ENCODE assay signal across 19 mouse cellular contexts in the genomic region with DNA sequence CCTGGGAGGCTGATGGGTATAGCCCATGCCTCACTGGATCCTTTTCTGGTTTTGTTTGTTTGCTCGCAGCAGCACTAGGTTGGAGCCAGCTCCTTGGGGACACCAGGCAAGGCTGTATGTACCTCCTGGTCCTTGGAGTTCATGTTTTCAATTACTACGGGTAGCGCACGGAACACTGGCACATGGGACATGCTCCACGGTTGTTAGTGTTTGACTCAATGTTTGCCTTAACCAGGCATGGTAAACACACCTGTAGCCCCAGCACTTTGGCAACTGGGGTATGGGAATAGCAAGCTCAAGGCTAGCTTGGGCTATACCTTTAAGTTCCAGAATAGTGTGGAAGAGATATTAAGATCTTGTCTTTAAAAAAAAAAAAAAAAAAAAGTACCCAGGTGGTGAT. TPM values are rescaled to one million over a fixed set of nuclear protein-coding genes. Genes with fewer than 3 reads are reported as not detected.
DNase-seq lines count a peak whose midpoint lies in the region; ATAC-seq and TF ChIP-seq lines count a peak whose summit lies in the region.
"Had no signal": no experiment of that assay in that cellular context is flagged by ENCODE, and none has a peak within 500 bp of the region (broad histone marks: within the 10 kb centered on the region; RNA-seq: fewer than 3 reads in every experiment).

No protein-coding gene starts in this region.

- peak; percentile 16; the same call in 1 of the 2 replicates for ATAC-seq in intestine, embryonic 15.5 days
- no peak for ATAC-seq in intestine, postnatal 0 days
- peak; percentile 62 for ATAC-seq in liver, embryonic 16.5 days (ENCODE audit: low read depth)
- ATAC-seq in liver, embryonic 12.5 days: no peak
- ATAC-seq in stomach, embryonic 16.5 days (ENCODE audit: insufficient read depth, low FRiP score): peak; percentile 49; the same call in 1 of the 2 replicates
- ATAC-seq in stomach, postnatal 0 days (ENCODE audit: low FRiP score, low TSS enrichment): no peak
- ATAC-seq: forebrain, embryonic 13.5 days; forebrain, postnatal 0 days had no signal

- intact Hi-C loops in gastrocnemius, adult 2 months (cut with DNase I): no loop called here

- H3K36me3 ChIP-seq in intestine, embryonic 15.5 days: no peaks in the 10 kb centered on the region
- no peaks in the 10 kb centered on the region for H3K36me3 ChIP-seq in intestine, postnatal 0 days (ENCODE audit: control insufficient read depth, insufficient read depth)
- no peaks in the 10 kb centered on the region for H3K36me3 ChIP-seq in liver, embryonic 16.5 days (ENCODE audit: control insufficient read depth, insufficient read depth)
- no peaks in the 10 kb centered on the region for H3K36me3 ChIP-seq in liver, embryonic 12.5 days
- H3K36me3 ChIP-seq in stomach, embryonic 16.5 days (ENCODE audit: control insufficient read depth, insufficient read depth, low read length): no peaks in the 10 kb centered on the region
- no peaks in the 10 kb centered on the region for H3K36me3 ChIP-seq in stomach, postnatal 0 days (ENCODE audit: control insufficient read depth, insufficient read depth, low read length)
- H3K36me3 ChIP-seq: hindbrain, embryonic 13.5 days had no signal

- H3K4me3 ChIP-seq in intestine, embryonic 15.5 days (replicated peaks): no peak overlapping the region
- no peak overlapping the region for H3K4me3 ChIP-seq in intestine, postnatal 0 days (ENCODE audit: low read depth, low read length)
- no peak overlapping the region for H3K4me3 ChIP-seq in liver, embryonic 16.5 days (ENCODE audit: low read depth, low read length)
- no peak overlapping the region for H3K4me3 ChIP-seq in liver, embryonic 12.5 days
- no peak overlapping the region for H3K4me3 ChIP-seq in stomach, embryonic 16.5 days (replicated peaks; ENCODE audit: low read length)
- H3K4me3 ChIP-seq in stomach, postnatal 0 days (ENCODE audit: low read depth, low read length): no peak overlapping the region
- no peak overlapping the region for H3K4me3 ChIP-seq in gastrocnemius, adult 2 months
- H3K4me3 ChIP-seq: forebrain, embryonic 13.5 days; hindbrain, embryonic 13.5 days had no signal

- no peak for DNase-seq in stomach, postnatal 0 days (ENCODE audit: low spot score)
- no peak for DNase-seq in gastrocnemius, adult 2 months
- DNase-seq: adrenal gland, adult 2 months; adrenal gland, postnatal 25 days; cerebellum, adult 18-20 months; cerebellum, adult 9-11 months; cerebellum, postnatal 36 days; forebrain, postnatal 0 days; gastrocnemius, postnatal 25 days; heart, postnatal 10 days; heart, postnatal 4 days had no signal

- no peak overlapping the region for H3K9ac ChIP-seq in intestine, embryonic 15.5 days
- H3K9ac ChIP-seq in intestine, postnatal 0 days (ENCODE audit: low read depth, low read length): no peak overlapping the region
- no peak overlapping the region for H3K9ac ChIP-seq in liver, embryonic 16.5 days (ENCODE audit: low read depth, low read length)
- H3K9ac ChIP-seq in liver, embryonic 12.5 days: no peak overlapping the region
- no peak overlapping the region for H3K9ac ChIP-seq in stomach, embryonic 16.5 days (ENCODE audit: low read length)
- no peak overlapping the region for H3K9ac ChIP-seq in stomach, postnatal 0 days (ENCODE audit: low read length)
- H3K9ac ChIP-seq: forebrain, embryonic 13.5 days; forebrain, postnatal 0 days; hindbrain, embryonic 13.5 days had no signal

- H3K27ac ChIP-seq in intestine, embryonic 15.5 days: no peak overlapping the region
- H3K27ac ChIP-seq in intestine, postnatal 0 days (ENCODE audit: low read depth, low read length): no peak overlapping the region
- no peak overlapping the region for H3K27ac ChIP-seq in liver, embryonic 16.5 days (ENCODE audit: low read length)
- no peak overlapping the region for H3K27ac ChIP-seq in liver, embryonic 12.5 days
- H3K27ac ChIP-seq in stomach, embryonic 16.5 days (ENCODE audit: low read length): no peak overlapping the region
- no peak overlapping the region for H3K27ac ChIP-seq in stomach, postnatal 0 days (replicated peaks)
- H3K27ac ChIP-seq in gastrocnemius, adult 2 months: no peak overlapping the region
- H3K27ac ChIP-seq: forebrain, embryonic 13.5 days; hindbrain, embryonic 13.5 days had no signal

- no peaks in the 10 kb centered on the region for H3K27me3 ChIP-seq in intestine, embryonic 15.5 days (replicated peaks)
- no peaks in the 10 kb centered on the region for H3K27me3 ChIP-seq in intestine, postnatal 0 days (replicated peaks; ENCODE audit: control insufficient read depth, insufficient read depth, low read length)
- H3K27me3 ChIP-seq in liver, embryonic 16.5 days (ENCODE audit: control insufficient read depth, insufficient read depth, low read depth, low read length): no peaks in the 10 kb centered on the region
- H3K27me3 ChIP-seq in liver, embryonic 12.5 days (replicated peaks): no peaks in the 10 kb centered on the region; the same call in none of the 2 replicates
- no peaks in the 10 kb centered on the region for H3K27me3 ChIP-seq in stomach, embryonic 16.5 days (ENCODE audit: control insufficient read depth, insufficient read depth, low read length)
- no peaks in the 10 kb centered on the region for H3K27me3 ChIP-seq in stomach, postnatal 0 days (ENCODE audit: control insufficient read depth, insufficient read depth, low read length)
- H3K27me3 ChIP-seq: forebrain, embryonic 13.5 days; hindbrain, embryonic 13.5 days had no signal

- no peak for TF ChIP-seq CTCF in intestine, postnatal 0 days (IDR thresholded peaks at IDR 0.05; ENCODE audit: low read depth)
- no peak for TF ChIP-seq CTCF in stomach, postnatal 0 days (IDR thresholded peaks at IDR 0.05; ENCODE audit: low read depth)
- no peak for TF ChIP-seq CTCF in gastrocnemius, adult 2 months (IDR thresholded peaks at IDR 0.05)

- TF ChIP-seq EP300 in stomach, postnatal 0 days (optimal IDR thresholded peaks at IDR 0.05): no peak

- 86% methylated on average over 5 of the region's 5 CpGs for WGBS in intestine, embryonic 15.5 days
- 91% methylated on average over 5 of the region's 5 CpGs for WGBS in intestine, postnatal 0 days
- WGBS in liver, embryonic 16.5 days (ENCODE audit: insufficient replicate concordance): 68% methylated on average over 5 of the region's 5 CpGs
- WGBS in liver, embryonic 12.5 days (ENCODE audit: insufficient replicate concordance): 75% methylated on average over 5 of the region's 5 CpGs
- 75% methylated on average over 5 of the region's 5 CpGs for WGBS in stomach, embryonic 16.5 days
- 76% methylated on average over 5 of the region's 5 CpGs for WGBS in stomach, postnatal 0 days

- 0 out of 2 replicates have a peak, but pooled peaks cover 3% of the 10 kb centered on the region for H3K4me1 ChIP-seq in intestine, embryonic 15.5 days (replicated peaks)
- H3K4me1 ChIP-seq in intestine, postnatal 0 days (replicated peaks; ENCODE audit: control insufficient read depth, insufficient read depth, low read length): no peaks in the 10 kb centered on the region
- peaks cover 2% of the 10 kb centered on the region; the same call in 1 of the 2 replicates for H3K4me1 ChIP-seq in liver, embryonic 16.5 days (ENCODE audit: control insufficient read depth, low read depth, low read length)
- peaks cover 19% of the 10 kb centered on the region for H3K4me1 ChIP-seq in liver, embryonic 12.5 days
- H3K4me1 ChIP-seq in stomach, embryonic 16.5 days (ENCODE audit: control insufficient read depth, insufficient read depth, low read length): no peaks in the 10 kb centered on the region; the same call in 1 of the 2 replicates
- no peaks in the 10 kb centered on the region for H3K4me1 ChIP-seq in stomach, postnatal 0 days (replicated peaks; ENCODE audit: control insufficient read depth, insufficient read depth)

- no peak overlapping the region for H3K4me2 ChIP-seq in intestine, embryonic 15.5 days (replicated peaks)
- no peak overlapping the region for H3K4me2 ChIP-seq in intestine, postnatal 0 days (replicated peaks; ENCODE audit: low read depth)
- H3K4me2 ChIP-seq in liver, embryonic 16.5 days (ENCODE audit: low read depth, low read length): no peak overlapping the region
- H3K4me2 ChIP-seq in liver, embryonic 12.5 days: no peak overlapping the region
- H3K4me2 ChIP-seq in stomach, embryonic 16.5 days (ENCODE audit: low read depth, low read length): no peak overlapping the region
- H3K4me2 ChIP-seq in stomach, postnatal 0 days (replicated peaks; ENCODE audit: low read depth): no peak overlapping the region
- H3K4me2 ChIP-seq: forebrain, embryonic 13.5 days; hindbrain, embryonic 13.5 days had no signal

- no peaks in the 10 kb centered on the region for H3K9me3 ChIP-seq in intestine, embryonic 15.5 days
- no peaks in the 10 kb centered on the region for H3K9me3 ChIP-seq in intestine, postnatal 0 days (ENCODE audit: control insufficient read depth)
- H3K9me3 ChIP-seq in liver, embryonic 16.5 days (replicated peaks; ENCODE audit: control insufficient read depth, low read length): no peaks in the 10 kb centered on the region
- H3K9me3 ChIP-seq in liver, embryonic 12.5 days (replicated peaks): no peaks in the 10 kb centered on the region
- H3K9me3 ChIP-seq in stomach, embryonic 16.5 days (replicated peaks; ENCODE audit: control insufficient read depth, low read length): no peaks in the 10 kb centered on the region
- no peaks in the 10 kb centered on the region for H3K9me3 ChIP-seq in stomach, postnatal 0 days (ENCODE audit: control insufficient read depth, low read length)
- H3K9me3 ChIP-seq: forebrain, embryonic 13.5 days; hindbrain, embryonic 13.5 days had no signal

RNA-seq across cellular contexts. Expression of gene Tob1, which starts 20.6 kb away (rescaled TPM):
- polyA plus RNA-seq in intestine, embryonic 15.5 days (2015; fragmentation: Nextera tagmentation; extraction: Ambion mirVana): 46.0 and 49.9 TPM in 2 replicates
- 69.4 and 71.8 TPM in 2 replicates for polyA plus RNA-seq in intestine, postnatal 0 days (2015; fragmentation: Nextera tagmentation; extraction: Ambion mirVana)
- polyA plus RNA-seq in liver, embryonic 16.5 days (2015; fragmentation: Nextera tagmentation; extraction: Ambion mirVana): 11.6 and 11.8 TPM in 2 replicates
- polyA plus RNA-seq in liver, embryonic 12.5 days (2016; fragmentation: Nextera tagmentation; extraction: Ambion mirVana): 13.6 and 13.8 TPM in 2 replicates
- 35.9 and 42.3 TPM in 2 replicates for polyA plus RNA-seq in stomach, embryonic 16.5 days (2015; fragmentation: Nextera tagmentation; extraction: Ambion mirVana)
- 71.1 and 74.1 TPM in 2 replicates for polyA plus RNA-seq in stomach, postnatal 0 days (2015; fragmentation: Nextera tagmentation; extraction: Ambion mirVana)
- total RNA-seq in gastrocnemius, adult 2 months (2021): 100 to 1,000 TPM; 177 to 277 TPM

RNA-seq across cellular contexts. Expression of gene Wfikkn2, which starts 55.1 kb away (rescaled TPM):
- 2.3 TPM in 2 replicates for polyA plus RNA-seq in intestine, embryonic 15.5 days (2015; fragmentation: Nextera tagmentation; extraction: Ambion mirVana)
- 0.50 and 0.66 TPM in 2 replicates for polyA plus RNA-seq in intestine, postnatal 0 days (2015; fragmentation: Nextera tagmentation; extraction: Ambion mirVana)
- polyA plus RNA-seq in liver, embryonic 16.5 days (2015; fragmentation: Nextera tagmentation; extraction: Ambion mirVana): 0.09 and 0.14 TPM in 2 replicates
- 0.31 and 0.44 TPM in 2 replicates for polyA plus RNA-seq in liver, embryonic 12.5 days (2016; fragmentation: Nextera tagmentation; extraction: Ambion mirVana)
- polyA plus RNA-seq in stomach, embryonic 16.5 days (2015; fragmentation: Nextera tagmentation; extraction: Ambion mirVana): 3.1 and 3.4 TPM in 2 replicates
- 1.4 and 1.9 TPM in 2 replicates for polyA plus RNA-seq in stomach, postnatal 0 days (2015; fragmentation: Nextera tagmentation; extraction: Ambion mirVana)
- 1 to 10 TPM; 6.9 to 8.3 TPM for total RNA-seq in gastrocnemius, adult 2 months (2021)
- total RNA-seq: granulocyte monocyte progenitor cell, adult 5-6 weeks had no signal

Comparison
In these comparisons a context has a peak if more than half of its experiments do, and no peak if none do; other contexts are left out.
1. ATAC-seq: peak in intestine, embryonic 15.5 days (single experiment), liver, embryonic 16.5 days (single experiment) and stomach, embryonic 16.5 days (single experiment); none in intestine, postnatal 0 days (single experiment), liver, embryonic 12.5 days (single experiment) and stomach, postnatal 0 days (single experiment).